Mouse (Mus musculus) liver, embryonic 11.5 days (tissue): ENCODE results near the gene Gpr37l1. TPM values are rescaled to one million over a fixed set of nuclear protein-coding genes. Genes with fewer than 3 reads are reported as not detected.
"Not testable (repeated sequence)": the region's sequence is repeated elsewhere in the genome, so short reads cannot be mapped to it uniquely, and the experiment has no call there.

Source experiments
- ATAC-seq: fragments of 200-750 bp; cut with Nextera tagmentation; replicated peaks from 2 replicates; pipeline ENCODE4 v1.8.0; 2017; ENCODE audit warnings: moderate number of reproducible peaks, mild to moderate bottlenecking, moderate TSS enrichment, moderate library complexity; ENCODE audit not compliant: low FRiP score
- DNase-seq: peaks from one replicate; pipeline ENCODE4 v3.0.0-alpha.2; 2017; ENCODE audit warnings: low spot score
- H3K27ac ChIP-seq: fragments of 300-500 bp; sonication (generic); 2 replicates; pipeline ENCODE4 v1.5.1; 2014; ENCODE audit warnings: mild to moderate bottlenecking, low read depth, low read length, control low read depth
- H3K27me3 ChIP-seq: fragments of 300-500 bp; sonication (generic); replicated peaks from 2 replicates; pipeline ENCODE4 v1.6.1; 2014; ENCODE audit warnings: low read length, mixed read lengths; ENCODE audit not compliant: control insufficient read depth, insufficient read depth
- H3K36me3 ChIP-seq: fragments of 300-500 bp; sonication (generic); 2 replicates; pipeline ENCODE4 v1.6.1; 2014; ENCODE audit warnings: mild to moderate bottlenecking, low read length, moderate library complexity, mixed read lengths; ENCODE audit not compliant: control insufficient read depth, insufficient read depth
- H3K4me1 ChIP-seq: fragments of 300-500 bp; sonication (generic); replicated peaks from 2 replicates; pipeline ENCODE4 v1.6.1; 2014; ENCODE audit warnings: low read length, mixed read lengths; ENCODE audit not compliant: control insufficient read depth, insufficient read depth
- H3K4me2 ChIP-seq: fragments of 300-500 bp; sonication (generic); 2 replicates; pipeline ENCODE4 v1.6.1; 2014; ENCODE audit warnings: mild to moderate bottlenecking, control low read depth, moderate library complexity
- H3K4me3 ChIP-seq: fragments of 300-500 bp; sonication (generic); 2 replicates; pipeline ENCODE4 v1.5.1; 2014; ENCODE audit warnings: low read depth, low read length, control low read depth
- H3K9ac ChIP-seq: fragments of 300-500 bp; sonication (generic); 2 replicates; pipeline ENCODE4 v1.6.1; 2014; ENCODE audit warnings: low read depth, low read length, control low read depth
- H3K9me3 ChIP-seq: fragments of 300-500 bp; sonication (generic); 2 replicates; pipeline ENCODE4 v1.6.1; 2016; ENCODE audit warnings: low read length, inconsistent platforms, mixed read lengths; ENCODE audit not compliant: control insufficient read depth
- WGBS: fragments of 180-500 bp; shearing (Covaris S2); extraction: QIAGEN DNeasy Blood & Tissue Kit; methylation state at CpG from one replicate; pipeline ENCODE4 v1.1.7; 2014; 5-methylcytosine and 5-hydroxymethylcytosine counted together
- polyA plus RNA-seq: library from polyadenylated mRNA; unstranded; fragments of >200 nt; fragmentation: Nextera tagmentation; extraction: Ambion mirVana; gene quantifications from 2 replicates; pipeline ENCODE4 v1.2.1, GENCODE M21; 2014

Gpr37l1 gene
- polyA plus RNA-seq, 1 experiment from 2014 or later, result not detected

DNA sequence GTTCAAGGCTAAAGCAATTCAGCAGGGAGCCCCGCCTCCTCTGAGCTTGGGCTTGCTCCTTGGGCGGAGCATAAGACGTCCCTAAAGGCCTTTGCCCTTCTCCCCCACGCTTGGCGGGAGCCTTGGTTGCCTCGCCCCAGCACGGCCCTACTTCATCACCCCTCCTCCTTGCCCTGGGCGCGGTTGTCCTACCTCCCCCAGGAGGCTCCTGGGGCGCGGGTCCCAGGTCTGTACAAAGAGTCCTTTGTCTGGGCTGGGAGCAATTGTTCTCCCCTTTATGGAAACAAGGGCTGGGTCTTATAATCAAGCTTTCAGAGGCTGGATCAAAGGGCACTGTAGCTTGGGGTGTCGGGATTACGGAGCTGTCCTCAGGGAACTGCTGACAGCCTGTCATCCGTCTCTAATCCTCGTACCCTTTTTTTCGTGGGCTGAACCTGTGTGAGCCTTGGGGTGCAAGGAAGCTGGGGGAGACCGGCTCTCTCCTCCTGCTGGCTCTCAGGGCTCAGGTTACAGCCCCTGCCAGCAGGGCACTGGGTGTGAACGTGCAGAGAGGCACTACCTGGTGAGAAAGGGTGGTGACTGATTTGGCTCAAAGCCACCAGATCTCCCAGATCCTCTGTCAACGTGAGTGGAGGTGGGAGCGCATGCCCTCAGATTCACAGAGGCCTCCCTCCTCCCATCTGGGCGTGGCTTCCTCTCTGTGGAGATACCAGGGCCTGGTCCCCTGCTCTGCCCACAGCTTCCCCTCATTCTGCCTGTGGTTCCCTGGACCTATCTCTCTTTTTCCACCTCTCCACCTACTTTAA lies 31.7 kb upstream of the Gpr37l1 start:
- Histone ChIP-seq H3K9me3 (no peaks in the 10 kb centered on the region), H3K27ac (no peak overlapping the region), H3K4me2 (peak overlapping the region; percentile 56), H3K4me1 (peaks cover 16% of the 10 kb centered on the region), H3K4me3 (no peak overlapping the region), H3K27me3 (peaks cover 3% of the 10 kb centered on the region; the same call in 1 of the 2 replicates), H3K9ac (no peak overlapping the region), H3K36me3 (no peaks in the 10 kb centered on the region)
- WGBS, result 6% methylated on average over 21 of the region's 21 CpGs
- DNase-seq (peak; percentile 33), ATAC-seq (peak; percentile 54; the same call in 1 of the 2 replicates)

DNA sequence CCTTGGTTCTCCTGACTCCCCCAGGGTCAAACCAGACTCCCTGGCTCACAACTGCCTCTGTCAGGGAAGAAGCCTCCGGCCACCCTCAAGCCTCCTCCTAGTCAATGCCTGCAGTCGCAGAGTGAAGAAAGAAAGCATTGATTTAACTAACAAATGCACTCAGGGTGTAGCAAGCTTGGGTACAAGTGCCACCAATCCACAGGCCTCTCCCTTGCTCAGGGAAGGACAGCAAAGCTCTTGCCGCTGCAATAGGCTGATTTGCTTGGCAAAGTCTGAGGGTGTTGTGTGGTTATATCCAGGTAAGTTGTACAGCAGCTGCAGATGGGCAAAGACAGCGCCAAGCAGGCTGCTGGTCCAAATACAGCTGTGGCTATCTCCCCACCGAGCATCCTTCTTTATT lies 30.9 kb upstream of the Gpr37l1 start:
- 63% methylated on average over 5 of the region's 5 CpGs for WGBS
- Histone ChIP-seq H3K9ac (no peak overlapping the region), H3K27me3 (peaks cover 3% of the 10 kb centered on the region; the same call in 1 of the 2 replicates), H3K9me3 (no peaks in the 10 kb centered on the region), H3K4me1 (peaks cover 11% of the 10 kb centered on the region), H3K36me3 (no peaks in the 10 kb centered on the region), H3K4me3 (no peak overlapping the region), H3K27ac (no peak overlapping the region), H3K4me2 (no peak overlapping the region)
- DNase-seq (no peak), ATAC-seq (no peak)

- Histone ChIP-seq H3K4me1 (peaks cover 10% of the 10 kb centered on the region), H3K27me3 (peaks cover 3% of the 10 kb centered on the region; the same call in 1 of the 2 replicates), H3K4me2 (no peak overlapping the region), H3K4me3 (no peak overlapping the region), H3K9ac (no peak overlapping the region), H3K36me3 (no peaks in the 10 kb centered on the region), H3K27ac (no peak overlapping the region), H3K9me3 (no peaks in the 10 kb centered on the region)
- ATAC-seq (no peak), DNase-seq (no peak)
- WGBS, result 86% methylated on average over 6 of the region's 6 CpGs
Measured at GRCm38 (mm10) chr1:135195907-135196440, 28.5 kb upstream of the Gpr37l1 start.

DNA sequence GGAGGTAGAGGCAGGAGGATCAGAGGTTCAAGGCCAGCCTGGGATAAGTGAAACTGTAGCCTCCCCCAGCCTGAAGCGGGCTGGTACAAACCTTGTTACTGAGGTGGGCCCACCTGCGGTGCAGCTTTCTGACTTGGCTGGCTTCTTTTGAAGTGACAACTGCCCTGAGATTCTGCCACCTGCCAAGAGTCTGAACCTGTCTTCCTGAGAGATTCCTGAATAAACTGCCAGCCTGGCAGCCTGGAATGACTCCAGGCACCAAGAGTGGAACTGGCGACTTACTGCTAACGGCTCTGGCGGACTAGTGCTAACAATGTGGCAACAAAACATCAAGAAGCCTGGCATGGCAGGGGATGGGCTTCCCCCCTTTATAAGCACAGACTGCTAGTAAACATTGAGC lies 26.9 kb upstream of the Gpr37l1 start:
- not testable (repeated sequence) for H3K27ac ChIP-seq, H3K27me3 ChIP-seq, ATAC-seq, H3K9ac ChIP-seq, H3K4me3 ChIP-seq, H3K4me1 ChIP-seq, H3K9me3 ChIP-seq, H3K4me2 ChIP-seq, DNase-seq, H3K36me3 ChIP-seq
- 78% methylated on average over 5 of the region's 5 CpGs for WGBS

GRCm38 (mm10) chr1:135189186-135189585 lies 21.7 kb upstream of the Gpr37l1 start:
- no peak for ATAC-seq
- Histone ChIP-seq H3K36me3 (no peaks in the 10 kb centered on the region), H3K4me1 (no peaks in the 10 kb centered on the region), H3K9me3 (no peaks in the 10 kb centered on the region), H3K27me3 (peaks cover 4% of the 10 kb centered on the region; the same call in 1 of the 2 replicates), H3K9ac (no peak overlapping the region), H3K4me3 (no peak overlapping the region), H3K4me2 (no peak overlapping the region), H3K27ac (no peak overlapping the region)
- DNase-seq, result no peak
- WGBS, result 82% methylated on average over 4 of the region's 4 CpGs

DNA sequence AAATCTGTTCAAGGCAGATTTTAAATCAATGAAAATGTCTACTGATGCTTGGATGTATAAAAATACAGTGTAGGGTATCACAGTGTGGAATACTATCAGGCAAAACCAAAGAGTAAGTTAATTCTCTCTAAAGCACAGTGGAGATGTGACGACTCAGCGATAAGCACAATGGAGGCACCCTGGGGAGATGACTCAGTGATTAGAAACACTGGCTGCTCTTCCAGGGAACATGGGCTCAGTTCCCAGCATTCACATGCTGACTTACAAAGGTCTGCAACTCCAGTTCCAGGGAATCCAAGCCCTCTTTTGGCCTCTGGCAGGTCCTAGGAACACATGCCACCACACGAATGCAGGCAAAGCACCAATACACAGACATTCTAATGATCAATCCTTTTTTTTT lies 20.7 kb upstream of the Gpr37l1 start:
- DNase-seq, result no peak
- no peak for ATAC-seq
- Histone ChIP-seq H3K4me1 (peaks cover 2% of the 10 kb centered on the region; the same call in 1 of the 2 replicates), H3K9ac (no peak overlapping the region), H3K9me3 (no peaks in the 10 kb centered on the region), H3K27me3 (peaks cover 4% of the 10 kb centered on the region; the same call in 1 of the 2 replicates), H3K4me2 (no peak overlapping the region), H3K36me3 (no peaks in the 10 kb centered on the region), H3K27ac (no peak overlapping the region), H3K4me3 (no peak overlapping the region)
- 45% methylated on average over 3 of the region's 3 CpGs for WGBS

- H3K9me3 ChIP-seq, H3K4me1 ChIP-seq, H3K4me3 ChIP-seq, H3K27ac ChIP-seq, H3K27me3 ChIP-seq, H3K36me3 ChIP-seq, ATAC-seq, DNase-seq, H3K4me2 ChIP-seq, H3K9ac ChIP-seq: not testable (repeated sequence)
- 51% methylated on average over 2 of the region's 2 CpGs for WGBS
Measured at GRCm38 (mm10) chr1:135187016-135187415, 19.5 kb upstream of the Gpr37l1 start.

- Histone ChIP-seq H3K27ac (no peak overlapping the region), H3K4me2 (no peak overlapping the region), H3K27me3 (peaks cover 4% of the 10 kb centered on the region; the same call in 1 of the 2 replicates), H3K9ac (no peak overlapping the region), H3K9me3 (no peaks in the 10 kb centered on the region), H3K4me1 (peaks cover 5% of the 10 kb centered on the region; the same call in 1 of the 2 replicates), H3K4me3 (no peak overlapping the region), H3K36me3 (no peaks in the 10 kb centered on the region)
- 37% methylated on average over 8 of the region's 8 CpGs for WGBS
- ATAC-seq, result no peak
- DNase-seq, result no peak
Measured at GRCm38 (mm10) chr1:135186427-135186826, 18.9 kb upstream of the Gpr37l1 start.
